Mouse (Mus musculus) testis, adult 2 months (tissue): ENCODE data around the gene C2cd4d.

Experiments
- CTCF ChIP-seq: fragments of 200-500 bp; IDR thresholded peaks from 2 replicates; pipeline ENCODE4 v1.5.1; 2012; ENCODE audit warnings: low read depth, mild to moderate bottlenecking, inconsistent platforms, low read length, moderate library complexity; ENCODE audit not compliant: control insufficient read depth, insufficient read depth, insufficient replicate concordance
- POLR2A ChIP-seq: fragments of 200-500 bp; IDR thresholded peaks from 2 replicates; pipeline ENCODE4 v1.6.1; 2012; ENCODE audit warnings: low read depth, mild to moderate bottlenecking, inconsistent platforms, low read length, moderate library complexity; ENCODE audit not compliant: control insufficient read depth

GRCm38 (mm10) chr3:94398943-94399481 is 36.8 kb downstream of the C2cd4d start:
- TF ChIP-seq CTCF = no peak
- TF ChIP-seq POLR2A = no peak
